Mouse (Mus musculus): ENCODE measurements around the gene Kyat1.

- TF ChIP-seq HCFC1 (IDR thresholded peaks at IDR 0.05; ENCODE audit: borderline replicate concordance, insufficient read depth, low read length) (no peak), MAFK (IDR thresholded peaks at IDR 0.05; ENCODE audit: insufficient read depth, low read depth, low read length) (no peak)
Observed at GRCm38 (mm10) chr2:30183721-30184120, 21.9 kb downstream of the Kyat1 start.
